Mouse (Mus musculus): ENCODE results near the gene Dchs2. TPM values are rescaled to one million over a fixed set of nuclear protein-coding genes. Genes with fewer than 3 reads are reported as not detected.

The Dchs2 gene
- polyA plus RNA-seq (2017; shearing (Covaris generic)) = under 1 TPM; 0.18 to 0.64 TPM

DNA sequence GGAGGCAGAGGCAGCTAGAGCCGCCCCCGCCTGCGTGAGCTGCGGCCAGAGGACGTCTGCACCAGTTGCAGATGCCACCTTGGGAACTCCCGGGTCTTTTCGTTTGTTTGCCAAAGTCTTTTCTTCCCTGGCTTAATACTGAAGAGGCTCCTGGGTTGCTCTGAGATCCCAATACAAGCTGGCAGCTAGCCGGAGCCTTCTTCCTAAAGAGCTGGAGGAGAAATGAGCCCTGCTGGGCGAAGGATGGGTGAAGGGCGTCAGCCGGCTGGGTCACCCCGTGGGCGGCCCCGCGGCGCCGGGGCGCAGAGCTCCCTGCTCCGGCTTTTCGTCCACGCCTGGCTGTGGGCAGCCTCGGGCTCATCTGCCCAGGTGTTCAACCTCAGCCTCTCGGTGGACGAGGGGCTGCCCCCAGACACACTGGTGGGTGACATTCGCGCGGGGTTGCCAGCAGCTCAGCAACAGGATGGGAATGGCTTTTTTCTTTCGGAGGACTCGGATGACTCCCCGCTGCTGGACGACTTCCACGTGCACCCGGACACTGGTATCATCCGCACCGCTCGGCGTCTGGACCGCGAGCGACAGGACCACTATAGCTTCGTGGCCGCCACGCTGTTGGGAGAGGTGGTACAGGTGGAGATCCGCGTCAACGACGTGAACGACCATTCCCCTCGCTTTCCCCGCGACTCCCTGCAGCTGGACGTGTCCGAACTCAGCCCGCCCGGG lies at the start of gene Dchs2:
Gene Dchs2, plus strand, starts transcription at position 223 of the 723 bp plus-strand sequence.

Other genes starting within 250 kb of the Dchs2 start
- under 1 TPM; 0.06 to 0.43 TPM for gene Lrat, start 224.0 kb upstream of the Dchs2 start, polyA plus RNA-seq (2017; shearing (Covaris generic))
- gene Fgg, start 120.2 kb upstream of the Dchs2 start, polyA plus RNA-seq (2017; shearing (Covaris generic)) = under 1 TPM in 1 of 2 experiments, not detected in 1; 0.16 TPM
- gene Fga, start 101.9 kb upstream of the Dchs2 start, polyA plus RNA-seq (2017; shearing (Covaris generic)) = under 1 TPM in 1 of 2 experiments, not detected in 1; 0.86 TPM
- gene Fgb, start 78.1 kb upstream of the Dchs2 start, polyA plus RNA-seq (2017; shearing (Covaris generic)) = 1 to 10 TPM in 1 of 2 experiments, not detected in 1; 1.0 TPM
- gene Plrg1, start 72.4 kb upstream of the Dchs2 start, polyA plus RNA-seq (2017; shearing (Covaris generic)) = 10 to 100 TPM; 75.2 to 78.4 TPM

Measured in inflammation-experienced regulatory T-cells (primary cell).